Mouse (Mus musculus): Measurements from ENCODE around the gene Jup. TPM values are rescaled to one million over a fixed set of nuclear protein-coding genes. Genes with fewer than 3 reads are reported as not detected.

Gene Jup
- polyA plus RNA-seq (2012) = 0.29 and 0.56 TPM in 2 replicates

DNA sequence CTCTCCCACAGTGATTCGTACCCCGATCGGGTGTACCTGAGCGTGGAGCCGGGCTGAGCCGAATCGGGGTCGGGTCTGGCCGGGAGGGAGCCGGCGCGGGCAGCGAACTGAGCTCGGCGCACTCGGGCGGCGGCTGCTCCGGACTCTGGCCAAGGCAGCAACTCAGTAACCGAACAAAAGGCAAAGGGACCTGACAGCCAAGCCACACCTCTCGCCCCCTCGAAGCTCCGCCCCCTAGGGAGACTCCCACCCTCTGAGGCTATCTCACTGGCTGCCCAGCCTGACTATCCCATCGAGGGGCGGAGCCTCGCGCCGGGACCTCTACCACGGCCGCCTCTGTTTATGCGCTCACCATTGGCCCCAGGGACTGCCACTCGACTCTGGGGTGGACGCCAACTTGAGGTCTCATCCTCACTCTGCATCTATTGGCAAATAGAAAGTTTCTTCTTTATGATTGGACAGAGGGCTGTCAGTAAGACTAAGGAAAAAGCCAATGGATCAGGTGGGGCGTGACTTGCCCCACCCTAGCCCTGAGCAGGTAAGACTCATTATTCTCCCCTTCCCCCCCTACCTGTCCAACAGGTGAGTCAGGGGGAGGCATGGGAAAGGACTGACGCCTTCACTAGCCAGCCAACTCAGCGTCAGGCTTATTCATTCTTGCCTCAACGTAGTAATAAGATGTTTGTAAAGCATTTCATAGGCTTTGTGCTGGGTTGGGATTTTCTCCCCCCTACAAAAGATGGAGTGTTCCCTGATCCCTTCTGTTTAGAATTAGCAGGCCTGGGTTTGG is at the start of gene Jup:
Gene Jup, minus strand, starts transcription at position 164 of the 790 bp plus-strand sequence.
- H3K4me3 ChIP-seq (replicated peaks) = peak within 1 kb of the TSS; percentile 57
- peaks cover 48% of the 10 kb centered on the region for H3K27me3 ChIP-seq (ENCODE audit: control insufficient read depth)
- TF ChIP-seq GATA1 (IDR thresholded peaks at IDR 0.05; ENCODE audit: low read length) (no peak), TAL1 (IDR thresholded peaks at IDR 0.05; ENCODE audit: low read length) (no peak)
- H3K4me1 ChIP-seq (ENCODE audit: control insufficient read depth) = peaks cover 26% of the 10 kb centered on the region
- no peaks in the 10 kb centered on the region for H3K36me3 ChIP-seq (ENCODE audit: control insufficient read depth)
- H3K9me3 ChIP-seq (ENCODE audit: control insufficient read depth, low read length) = no peaks in the 10 kb centered on the region

GRCm38 (mm10) chr11:100442625-100443024 is 45.1 kb upstream of the Jup start:
- H3K36me3 ChIP-seq (ENCODE audit: control insufficient read depth) = no peaks in the 10 kb centered on the region
- H3K27me3 ChIP-seq (ENCODE audit: control insufficient read depth) = no peaks in the 10 kb centered on the region
- no peak overlapping the region for H3K4me3 ChIP-seq (replicated peaks)
- no peaks in the 10 kb centered on the region for H3K9me3 ChIP-seq (ENCODE audit: control insufficient read depth, low read length)
- H3K4me1 ChIP-seq (ENCODE audit: control insufficient read depth) = peaks cover 23% of the 10 kb centered on the region
- TF ChIP-seq TAL1 (IDR thresholded peaks at IDR 0.05; ENCODE audit: low read length) = no peak
- TF ChIP-seq GATA1 (IDR thresholded peaks at IDR 0.05; ENCODE audit: low read length) = no peak

DNA sequence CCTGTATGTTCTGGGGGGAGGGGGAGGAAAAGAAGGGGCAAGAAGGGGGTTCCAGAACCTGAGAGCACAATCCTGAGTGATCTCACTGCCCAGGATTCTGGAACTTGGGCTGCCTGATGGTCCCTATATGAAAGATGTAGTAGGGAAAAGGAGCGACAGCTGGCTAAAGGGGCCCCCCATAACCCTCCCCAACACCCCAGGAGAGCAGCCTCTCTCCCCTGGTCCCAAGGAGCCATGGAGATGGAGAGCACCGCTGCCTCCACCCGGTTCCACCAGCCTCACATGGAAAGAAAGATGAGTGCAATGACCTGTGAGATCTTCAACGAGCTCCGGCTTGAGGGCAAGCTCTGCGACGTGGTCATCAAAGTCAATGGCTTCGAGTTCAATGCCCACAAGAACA is 44.2 kb upstream of the Jup start, which contains the start of the genes Nt5c3b and Klhl10:
Gene Nt5c3b, minus strand, starts transcription at position 12 of the 400 bp plus-strand sequence.
Gene Klhl10, plus strand, starts transcription at position 121 of the 400 bp plus-strand sequence.
- no peak for TF ChIP-seq GATA1 (IDR thresholded peaks at IDR 0.05; ENCODE audit: low read length)
- Histone ChIP-seq H3K27me3 (ENCODE audit: control insufficient read depth) (no peaks in the 10 kb centered on the region), H3K4me3 (replicated peaks) (peak within 1 kb of the TSS; percentile 76), H3K9me3 (ENCODE audit: control insufficient read depth, low read length) (no peaks in the 10 kb centered on the region), H3K4me1 (ENCODE audit: control insufficient read depth) (peaks cover 23% of the 10 kb centered on the region), H3K36me3 (ENCODE audit: control insufficient read depth) (peaks cover 3% of the 10 kb centered on the region; the same call in 1 of the 2 replicates)

- H3K36me3 ChIP-seq (ENCODE audit: control insufficient read depth) = peaks cover 6% of the 10 kb centered on the region; the same call in 1 of the 2 replicates
- TF ChIP-seq TAL1 (IDR thresholded peaks at IDR 0.05; ENCODE audit: low read length) = no peak
- no peak for TF ChIP-seq GATA1 (IDR thresholded peaks at IDR 0.05; ENCODE audit: low read length)
- no peaks in the 10 kb centered on the region for H3K27me3 ChIP-seq (ENCODE audit: control insufficient read depth)
These were observed 43.3 kb upstream of the Jup start for GRCm38 (mm10) chr11:100440691-100441522.

GRCm38 (mm10) chr11:100437901-100438300 is 40.3 kb upstream of the Jup start:
- Histone ChIP-seq H3K4me1 (ENCODE audit: control insufficient read depth) (peaks cover 23% of the 10 kb centered on the region), H3K36me3 (ENCODE audit: control insufficient read depth) (peaks cover 7% of the 10 kb centered on the region; the same call in 1 of the 2 replicates), H3K9me3 (ENCODE audit: control insufficient read depth, low read length) (no peaks in the 10 kb centered on the region), H3K4me3 (replicated peaks) (no peak overlapping the region), H3K27me3 (ENCODE audit: control insufficient read depth) (no peaks in the 10 kb centered on the region)
- TF ChIP-seq GATA1 (IDR thresholded peaks at IDR 0.05; ENCODE audit: low read length) (no peak), TAL1 (IDR thresholded peaks at IDR 0.05; ENCODE audit: low read length) (no peak)

More at GRCm38 (mm10) chr11:100440691-100441522, 43.3 kb upstream of the Jup start:
- Histone ChIP-seq H3K9me3 (ENCODE audit: control insufficient read depth, low read length) (no peaks in the 10 kb centered on the region), H3K4me1 (ENCODE audit: control insufficient read depth) (peaks cover 23% of the 10 kb centered on the region), H3K4me3 (replicated peaks) (peak overlapping the region; percentile 76)

GRCm38 (mm10) chr11:100435678-100436246 is 38.2 kb upstream of the Jup start:
- H3K4me3 ChIP-seq (replicated peaks) = no peak overlapping the region

GRCm38 (mm10) chr11:100432002-100432401 is 34.4 kb upstream of the Jup start:
- Histone ChIP-seq H3K36me3 (ENCODE audit: control insufficient read depth) (peaks cover 12% of the 10 kb centered on the region; the same call in 1 of the 2 replicates), H3K27me3 (ENCODE audit: control insufficient read depth) (no peaks in the 10 kb centered on the region), H3K9me3 (ENCODE audit: control insufficient read depth, low read length) (no peaks in the 10 kb centered on the region), H3K4me1 (ENCODE audit: control insufficient read depth) (no peaks in the 10 kb centered on the region), H3K4me3 (replicated peaks) (no peak overlapping the region)
- TF ChIP-seq TAL1 (IDR thresholded peaks at IDR 0.05; ENCODE audit: low read length) (no peak), GATA1 (IDR thresholded peaks at IDR 0.05; ENCODE audit: low read length) (no peak)

More at GRCm38 (mm10) chr11:100435678-100436246, 38.2 kb upstream of the Jup start:
- H3K9me3 ChIP-seq (ENCODE audit: control insufficient read depth, low read length) = no peaks in the 10 kb centered on the region
- TF ChIP-seq TAL1 (IDR thresholded peaks at IDR 0.05; ENCODE audit: low read length) (no peak), GATA1 (IDR thresholded peaks at IDR 0.05; ENCODE audit: low read length) (no peak)
- H3K36me3 ChIP-seq (ENCODE audit: control insufficient read depth) = peaks cover 7% of the 10 kb centered on the region; the same call in 1 of the 2 replicates
- peaks cover 13% of the 10 kb centered on the region for H3K4me1 ChIP-seq (ENCODE audit: control insufficient read depth)
- H3K27me3 ChIP-seq (ENCODE audit: control insufficient read depth) = no peaks in the 10 kb centered on the region

GRCm38 (mm10) chr11:100430052-100430451 is 32.5 kb upstream of the Jup start:
- peaks cover 6% of the 10 kb centered on the region; the same call in 1 of the 2 replicates for H3K36me3 ChIP-seq (ENCODE audit: control insufficient read depth)
- H3K4me1 ChIP-seq (ENCODE audit: control insufficient read depth) = peaks cover 7% of the 10 kb centered on the region
- TF ChIP-seq GATA1 (IDR thresholded peaks at IDR 0.05; ENCODE audit: low read length) = no peak
- no peak for TF ChIP-seq TAL1 (IDR thresholded peaks at IDR 0.05; ENCODE audit: low read length)
- no peaks in the 10 kb centered on the region for H3K9me3 ChIP-seq (ENCODE audit: control insufficient read depth, low read length)
- no peaks in the 10 kb centered on the region for H3K27me3 ChIP-seq (ENCODE audit: control insufficient read depth)
- H3K4me3 ChIP-seq (replicated peaks) = no peak overlapping the region

All from erythroblast, embryonic 14.5 days (primary cell).